Mouse (Mus musculus): ENCODE measurements around the gene L3mbtl3. TPM values are rescaled to one million over a fixed set of nuclear protein-coding genes. Genes with fewer than 3 reads are reported as not detected.

L3mbtl3 gene
- polyA plus RNA-seq, 1 experiment from 2014 or later, result 21.0 TPM

DNA sequence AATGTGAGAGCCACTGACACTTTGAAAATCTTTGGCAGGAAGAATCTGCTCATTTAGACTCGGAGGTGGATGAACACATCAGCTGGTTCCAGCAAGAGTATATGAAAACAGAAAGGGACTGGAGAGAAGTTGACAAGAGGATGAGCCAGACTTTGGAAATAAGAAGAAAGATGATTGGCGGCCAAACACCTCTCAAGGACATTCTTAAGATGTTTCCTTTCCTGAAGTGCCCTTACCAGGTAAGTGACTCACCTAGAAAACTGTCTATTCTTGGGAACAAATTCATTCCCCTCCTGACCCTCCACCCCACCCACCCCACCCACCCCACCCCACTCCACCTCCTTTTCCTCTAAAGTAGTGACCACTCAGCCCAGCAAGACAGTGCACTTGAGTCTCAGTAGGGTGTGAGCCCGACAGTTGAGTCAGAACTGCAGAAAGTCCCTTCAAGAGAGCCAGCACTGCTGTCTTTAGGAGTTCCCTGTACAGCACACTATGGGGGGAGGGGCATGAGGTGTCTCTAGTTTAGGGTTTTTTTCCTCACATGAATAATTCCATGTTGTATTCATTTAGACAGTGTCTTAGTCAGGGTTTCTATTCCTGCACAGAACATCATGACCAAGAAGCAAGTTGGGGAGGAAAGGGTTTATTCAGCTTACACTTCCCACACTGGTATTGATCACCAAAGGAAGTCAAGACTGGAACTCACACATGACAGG is 111.9 kb downstream of the L3mbtl3 start:
- WGBS, result 84% methylated on average over 3 of the region's 3 CpGs
- H3K9me3 ChIP-seq, result no peaks in the 10 kb centered on the region

DNA sequence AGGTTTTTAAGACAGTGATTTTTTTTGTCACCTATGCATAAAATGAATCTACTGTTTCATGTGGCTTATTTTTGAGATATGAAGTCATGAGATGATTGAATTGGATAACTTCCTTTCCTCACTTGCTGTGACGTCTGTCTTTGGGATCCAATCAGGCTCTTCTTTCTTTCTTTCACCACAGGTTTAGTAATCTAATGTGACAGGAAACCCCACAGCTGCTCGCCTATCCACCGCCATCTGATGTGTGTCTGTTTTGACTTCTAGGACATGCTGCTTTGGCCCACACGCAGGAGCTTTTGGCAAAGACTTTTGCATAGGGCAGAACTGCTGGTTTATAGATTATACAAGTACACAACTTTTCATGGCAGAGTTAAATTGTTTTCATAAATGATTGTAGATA is 115.9 kb downstream of the L3mbtl3 start:
- H3K27me3 ChIP-seq (replicated peaks; ENCODE audit: low read depth, poor library complexity, severe bottlenecking), result no peaks in the 10 kb centered on the region
- no peaks in the 10 kb centered on the region for H3K9me3 ChIP-seq
- no peak overlapping the region for H3K4me3 ChIP-seq
- 0 out of 2 replicates have a peak, but pooled peaks cover 3% of the 10 kb centered on the region for H3K4me1 ChIP-seq
- no peak overlapping the region for H3K27ac ChIP-seq (replicated peaks)
- WGBS, result 61% methylated on average over 4 of the region's 4 CpGs
- H3K36me3 ChIP-seq (replicated peaks), result no peaks in the 10 kb centered on the region
- DNase-seq (ENCODE audit: low spot score), result no peak

More for the DNA sequence above, 111.9 kb downstream of the L3mbtl3 start:
- H3K27me3 ChIP-seq (replicated peaks; ENCODE audit: low read depth, poor library complexity, severe bottlenecking), result no peaks in the 10 kb centered on the region
- H3K4me1 ChIP-seq, result 0 out of 2 replicates have a peak, but pooled peaks cover 3% of the 10 kb centered on the region
- DNase-seq (ENCODE audit: low spot score), result no peak
- H3K4me3 ChIP-seq, result no peak overlapping the region
- no peaks in the 10 kb centered on the region for H3K36me3 ChIP-seq (replicated peaks)
- no peak overlapping the region for H3K27ac ChIP-seq (replicated peaks)

DNA sequence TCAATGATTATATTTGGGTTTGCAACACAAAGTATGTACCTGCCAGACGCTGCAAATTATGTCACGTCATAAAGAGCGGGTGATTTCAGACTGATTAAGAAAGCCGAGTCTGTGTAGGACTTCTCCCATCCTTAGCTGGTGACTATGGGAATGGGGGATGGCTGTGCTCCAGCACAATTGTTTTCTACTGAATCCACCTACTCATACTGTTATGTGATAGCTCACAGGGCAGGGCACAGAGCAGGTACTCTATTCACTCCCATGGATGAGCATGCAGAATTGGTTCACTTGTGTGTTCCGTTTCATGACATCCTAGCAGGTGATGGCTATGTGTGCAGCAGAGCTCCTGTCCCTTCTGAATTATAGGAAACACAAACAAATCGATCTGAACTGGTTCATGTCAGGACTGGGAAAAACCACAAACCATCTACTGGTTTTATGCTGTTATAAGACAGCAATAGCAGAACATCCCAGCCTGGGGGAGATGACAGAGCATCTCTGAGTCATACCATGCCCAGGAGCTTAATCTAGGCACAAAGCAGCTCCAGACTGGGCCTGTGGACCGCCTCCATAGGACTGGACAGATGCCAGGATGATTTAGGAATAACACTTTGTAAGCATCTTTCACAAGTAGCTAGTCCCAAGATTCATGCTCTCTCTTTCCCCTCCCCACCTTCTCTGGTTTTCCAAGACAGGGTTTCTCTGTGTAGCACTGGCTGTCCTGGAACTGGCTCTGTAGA is 126.2 kb downstream of the L3mbtl3 start:
- no peaks in the 10 kb centered on the region for H3K36me3 ChIP-seq (replicated peaks)
- no peak for DNase-seq (ENCODE audit: low spot score)
- no peak overlapping the region for H3K4me3 ChIP-seq
- H3K27me3 ChIP-seq (replicated peaks; ENCODE audit: low read depth, poor library complexity, severe bottlenecking), result no peaks in the 10 kb centered on the region
- H3K9me3 ChIP-seq, result no peaks in the 10 kb centered on the region
- 89% methylated on average over 7 of the region's 7 CpGs for WGBS
- no peaks in the 10 kb centered on the region for H3K4me1 ChIP-seq
- H3K27ac ChIP-seq (replicated peaks), result no peak overlapping the region

DNA sequence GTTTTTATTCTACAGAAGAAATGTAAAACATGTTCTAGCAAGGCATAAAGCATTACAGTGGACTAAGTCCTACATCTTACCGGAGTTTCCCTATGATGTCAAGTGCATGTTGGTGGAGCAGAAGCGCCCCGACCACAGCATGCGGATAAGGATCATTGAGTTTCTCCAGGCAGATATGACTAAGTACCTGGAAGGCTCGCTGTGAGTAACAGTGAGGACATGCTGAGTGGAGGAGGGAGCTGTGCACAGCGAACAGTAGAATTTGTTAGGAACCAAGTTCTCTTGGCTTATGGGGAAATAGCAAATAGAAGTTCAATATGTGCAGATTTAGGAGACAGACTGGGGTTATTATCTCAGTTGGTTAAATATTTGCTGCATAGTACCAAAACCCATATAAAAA is 131.3 kb downstream of the L3mbtl3 start:
- 90% methylated on average over 6 of the region's 6 CpGs for WGBS
- H3K27ac ChIP-seq (replicated peaks), result no peak overlapping the region
- no peak overlapping the region for H3K4me3 ChIP-seq
- no peak for DNase-seq (ENCODE audit: low spot score)
- H3K4me1 ChIP-seq, result no peaks in the 10 kb centered on the region
- no peaks in the 10 kb centered on the region for H3K9me3 ChIP-seq
- H3K27me3 ChIP-seq (replicated peaks; ENCODE audit: low read depth, poor library complexity, severe bottlenecking), result no peaks in the 10 kb centered on the region
- H3K36me3 ChIP-seq (replicated peaks), result no peaks in the 10 kb centered on the region

DNA sequence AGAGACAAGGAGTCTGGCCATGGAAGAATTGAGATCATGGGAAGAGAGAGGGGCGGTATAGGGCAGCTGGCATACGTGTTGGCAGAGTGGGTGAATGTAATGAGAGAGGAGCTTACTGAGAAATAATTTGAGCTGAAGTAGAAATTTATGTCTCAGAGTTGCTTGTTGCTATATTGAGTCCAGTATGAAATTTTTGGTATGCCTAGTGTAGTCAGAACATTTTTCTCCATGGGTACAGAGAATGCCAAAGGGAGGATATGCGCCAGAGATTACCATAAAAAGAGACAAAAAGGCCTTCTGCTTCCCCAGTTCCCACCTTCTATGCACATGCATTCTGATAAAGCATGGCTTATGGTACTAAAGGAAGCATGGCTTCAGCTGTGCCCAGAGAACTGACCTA is 132.6 kb downstream of the L3mbtl3 start:
- H3K4me1 ChIP-seq, result no peaks in the 10 kb centered on the region
- 90% methylated on average over 3 of the region's 3 CpGs for WGBS
- no peak overlapping the region for H3K4me3 ChIP-seq
- H3K27me3 ChIP-seq (replicated peaks; ENCODE audit: low read depth, poor library complexity, severe bottlenecking), result no peaks in the 10 kb centered on the region
- H3K27ac ChIP-seq (replicated peaks), result no peak overlapping the region
- H3K36me3 ChIP-seq (replicated peaks), result no peaks in the 10 kb centered on the region
- H3K9me3 ChIP-seq, result no peaks in the 10 kb centered on the region
- DNase-seq (ENCODE audit: low spot score), result no peak

DNA sequence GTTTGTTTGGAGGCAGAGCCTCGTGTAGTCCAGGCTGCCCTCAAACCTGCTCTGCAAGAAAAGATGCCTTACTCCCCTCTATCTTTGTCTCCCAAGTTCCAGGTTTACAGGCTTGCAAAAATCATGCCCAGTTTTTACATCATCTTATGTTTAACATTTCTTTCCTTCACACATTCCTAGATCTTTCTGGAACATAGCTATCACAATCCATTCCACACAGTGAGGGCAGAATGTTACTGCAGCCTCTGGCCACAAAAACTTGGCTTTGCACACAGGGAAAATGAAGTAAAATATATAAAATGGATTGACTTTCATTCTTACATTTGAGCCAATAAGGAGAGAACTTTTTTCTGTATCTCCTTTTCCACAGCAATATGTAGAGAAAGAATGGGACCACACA is 136.7 kb downstream of the L3mbtl3 start:
- Histone ChIP-seq H3K36me3 (replicated peaks) (no peaks in the 10 kb centered on the region), H3K4me1 (no peaks in the 10 kb centered on the region), H3K4me3 (no peak overlapping the region), H3K27me3 (replicated peaks; ENCODE audit: low read depth, poor library complexity, severe bottlenecking) (no peaks in the 10 kb centered on the region), H3K27ac (replicated peaks) (no peak overlapping the region), H3K9me3 (no peaks in the 10 kb centered on the region)
- 68% methylated on average over 1 of the region's 1 CpGs for WGBS
- no peak for DNase-seq (ENCODE audit: low spot score)

DNA sequence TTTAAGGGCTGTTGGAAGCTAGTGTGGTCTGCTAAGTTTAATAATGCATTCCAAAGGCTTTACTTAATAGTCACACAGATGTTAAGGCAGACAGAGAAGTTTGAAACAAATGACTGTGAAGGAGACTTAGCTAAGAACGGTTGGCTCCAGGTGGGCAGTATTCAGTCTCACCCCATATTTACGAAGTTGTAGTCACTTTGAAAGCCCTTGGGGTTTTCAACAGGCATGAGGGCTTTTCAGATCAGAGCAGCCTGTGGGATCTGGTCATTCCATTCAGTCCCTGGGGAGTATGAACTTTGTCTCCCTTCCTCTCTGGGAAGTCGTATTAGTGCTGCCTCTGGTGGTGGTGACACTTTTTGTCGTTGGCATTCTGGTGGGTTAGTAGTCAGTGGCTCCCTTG is 137.2 kb downstream of the L3mbtl3 start:
- H3K27ac ChIP-seq (replicated peaks), result no peak overlapping the region
- H3K27me3 ChIP-seq (replicated peaks; ENCODE audit: low read depth, poor library complexity, severe bottlenecking), result no peaks in the 10 kb centered on the region
- H3K4me3 ChIP-seq, result no peak overlapping the region
- DNase-seq (ENCODE audit: low spot score), result no peak
- H3K4me1 ChIP-seq, result no peaks in the 10 kb centered on the region
- no peaks in the 10 kb centered on the region for H3K9me3 ChIP-seq
- WGBS, result 52% methylated on average over 4 of the region's 4 CpGs
- H3K36me3 ChIP-seq (replicated peaks), result no peaks in the 10 kb centered on the region

DNA sequence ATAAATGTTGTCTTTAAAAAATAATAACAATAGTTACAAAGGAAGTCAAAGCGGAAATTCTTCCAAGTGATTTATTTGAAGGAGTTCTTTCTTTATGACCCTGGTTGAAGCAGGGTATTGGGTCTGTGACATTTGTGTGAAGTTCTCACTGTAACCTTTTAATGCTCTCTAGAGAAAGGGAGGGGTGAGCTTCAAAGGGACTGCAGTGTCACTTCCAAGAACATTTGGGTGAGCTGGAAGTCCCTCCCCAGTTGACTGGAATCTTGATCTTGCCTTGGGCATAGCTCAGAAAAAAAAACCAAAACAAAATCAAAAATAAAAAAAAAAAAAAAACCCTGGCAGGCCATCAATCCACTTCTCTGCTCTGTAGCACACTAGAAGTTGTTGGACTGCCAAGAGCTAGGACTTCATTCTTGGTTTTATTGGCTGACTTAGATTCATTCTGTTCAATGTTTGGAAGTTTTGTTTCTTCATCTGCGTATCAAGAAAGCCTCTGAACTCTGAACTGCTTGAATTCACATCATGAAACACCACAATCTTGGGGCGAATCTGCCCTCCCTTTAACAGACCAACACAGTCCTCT is 143.6 kb downstream of the L3mbtl3 start:
- WGBS, result 91% methylated on average over 3 of the region's 3 CpGs

DNA sequence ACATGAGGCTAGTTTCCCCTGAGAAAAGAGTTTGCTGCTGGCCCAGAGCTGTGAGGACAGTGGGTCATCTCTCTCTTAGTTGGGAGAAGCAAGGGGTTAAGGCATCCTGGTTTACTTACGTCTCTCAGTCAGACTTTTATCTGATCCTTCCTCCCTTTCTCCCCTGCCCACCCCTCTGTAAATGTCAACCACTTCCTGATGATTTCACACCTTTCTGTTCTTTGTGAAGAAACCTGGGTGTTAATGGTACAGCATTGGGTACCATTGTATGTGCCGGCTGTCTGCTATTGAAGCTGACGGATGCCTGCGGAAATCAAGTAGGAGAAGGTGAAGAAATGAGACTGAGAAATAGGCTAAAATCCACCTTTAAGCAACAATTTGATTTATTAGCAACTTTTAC is 146.3 kb downstream of the L3mbtl3 start, which contains the start of gene Samd3:
Gene Samd3 (plus strand): TSS at position 220 of the 400 bp plus-strand sequence.
- no peaks in the 10 kb centered on the region for H3K9me3 ChIP-seq
- H3K27me3 ChIP-seq (replicated peaks; ENCODE audit: low read depth, poor library complexity, severe bottlenecking), result no peaks in the 10 kb centered on the region
- H3K27ac ChIP-seq (replicated peaks), result no peak within 1 kb of the TSS
- H3K4me3 ChIP-seq, result no peak within 1 kb of the TSS
- H3K4me1 ChIP-seq, result no peaks in the 10 kb centered on the region
- WGBS, result 74% methylated on average over 4 of the region's 4 CpGs
- DNase-seq (ENCODE audit: low spot score), result no peak
- no peaks in the 10 kb centered on the region for H3K36me3 ChIP-seq (replicated peaks)

More for the DNA sequence above, 143.6 kb downstream of the L3mbtl3 start:
- Histone ChIP-seq H3K36me3 (replicated peaks) (no peaks in the 10 kb centered on the region), H3K9me3 (no peaks in the 10 kb centered on the region), H3K27ac (replicated peaks) (no peak overlapping the region), H3K4me1 (no peaks in the 10 kb centered on the region), H3K4me3 (no peak overlapping the region), H3K27me3 (replicated peaks; ENCODE audit: low read depth, poor library complexity, severe bottlenecking) (no peaks in the 10 kb centered on the region)
- DNase-seq (ENCODE audit: low spot score), result no peak

DNA sequence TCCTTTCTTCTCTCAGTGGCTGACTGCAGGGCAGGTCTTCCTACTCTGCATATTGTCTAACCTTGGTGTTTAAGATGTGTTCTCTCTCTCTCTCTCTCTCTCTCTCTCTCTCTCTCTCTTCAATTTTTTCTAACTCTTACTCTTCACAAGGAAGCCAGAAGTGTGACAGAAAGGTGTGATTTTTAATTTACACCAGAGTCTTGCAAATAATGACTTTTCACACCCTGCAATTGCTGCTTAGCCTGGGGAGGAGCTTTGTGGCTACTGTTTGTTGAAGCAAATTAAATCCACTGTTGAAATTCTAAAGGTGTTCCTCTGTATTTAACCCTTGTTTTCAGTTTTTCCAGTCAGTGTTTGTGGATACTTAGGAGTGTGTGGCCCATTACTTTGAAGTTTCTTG is 147.6 kb downstream of the L3mbtl3 start:
- DNase-seq (ENCODE audit: low spot score), result no peak
- no peaks in the 10 kb centered on the region for H3K27me3 ChIP-seq (replicated peaks; ENCODE audit: low read depth, poor library complexity, severe bottlenecking)
- no peak overlapping the region for H3K4me3 ChIP-seq
- no peaks in the 10 kb centered on the region for H3K9me3 ChIP-seq
- H3K4me1 ChIP-seq, result no peaks in the 10 kb centered on the region
- H3K27ac ChIP-seq (replicated peaks), result no peak overlapping the region
- no peaks in the 10 kb centered on the region for H3K36me3 ChIP-seq (replicated peaks)

DNA sequence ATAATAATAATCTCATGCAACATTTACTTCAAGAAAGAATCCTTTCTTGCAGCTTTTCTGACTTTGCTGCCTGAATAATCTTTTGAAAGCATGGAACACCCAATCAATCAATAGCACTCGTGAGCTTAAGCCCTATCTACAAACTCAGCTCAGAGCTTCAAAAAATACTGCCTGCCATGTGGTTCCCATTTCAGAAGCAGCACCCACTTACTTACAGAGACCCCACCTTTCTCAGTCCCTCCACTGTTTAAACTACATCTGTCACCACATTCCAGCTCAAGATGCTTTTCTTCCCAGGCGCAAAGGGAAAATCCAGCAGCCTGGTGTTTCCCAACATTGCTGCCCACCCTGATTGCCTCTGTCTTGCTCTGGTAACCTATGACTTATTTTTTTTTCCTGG is 149.0 kb downstream of the L3mbtl3 start:
- no peak for DNase-seq (ENCODE audit: low spot score)
- H3K4me3 ChIP-seq, result no peak overlapping the region
- no peaks in the 10 kb centered on the region for H3K4me1 ChIP-seq
- H3K9me3 ChIP-seq, result no peaks in the 10 kb centered on the region
- no peaks in the 10 kb centered on the region for H3K36me3 ChIP-seq (replicated peaks)
- no peaks in the 10 kb centered on the region for H3K27me3 ChIP-seq (replicated peaks; ENCODE audit: low read depth, poor library complexity, severe bottlenecking)
- 66% methylated on average over 2 of the region's 2 CpGs for WGBS
- no peak overlapping the region for H3K27ac ChIP-seq (replicated peaks)

DNA sequence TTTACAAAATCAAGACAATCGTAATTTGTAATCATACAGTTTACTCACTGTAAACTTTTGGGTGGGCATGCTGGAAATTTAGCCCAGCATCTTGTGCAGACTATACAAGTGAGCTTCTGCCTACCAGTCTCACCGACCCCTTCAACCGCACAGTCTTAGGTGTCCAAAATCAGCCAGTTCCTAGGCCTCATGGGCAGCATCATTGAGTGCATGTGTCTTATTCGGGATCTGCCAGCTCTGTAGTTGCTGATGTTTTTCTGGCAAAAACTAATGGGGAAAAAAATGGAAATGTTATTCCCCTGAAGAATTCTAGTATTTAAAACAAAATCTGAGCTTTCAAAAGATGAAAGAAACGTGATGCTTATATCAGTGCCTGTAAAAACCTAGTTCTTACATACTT is 149.5 kb downstream of the L3mbtl3 start:
- H3K36me3 ChIP-seq (replicated peaks), result no peaks in the 10 kb centered on the region
- DNase-seq (ENCODE audit: low spot score), result no peak
- H3K27ac ChIP-seq (replicated peaks), result no peak overlapping the region
- no peaks in the 10 kb centered on the region for H3K4me1 ChIP-seq
- no peaks in the 10 kb centered on the region for H3K27me3 ChIP-seq (replicated peaks; ENCODE audit: low read depth, poor library complexity, severe bottlenecking)
- 92% methylated on average over 5 of the region's 5 CpGs for WGBS
- no peaks in the 10 kb centered on the region for H3K9me3 ChIP-seq
- no peak overlapping the region for H3K4me3 ChIP-seq
